Mouse (Mus musculus): ENCODE data around the gene Akap6.

The Akap6 gene

GRCm38 (mm10) chr12:52847020-52847419 lies 147.8 kb downstream of the Akap6 start:
- intact Hi-C loops (cut with DNase I), result no loop called here

GRCm38 (mm10) chr12:52847830-52848518 lies 148.8 kb downstream of the Akap6 start:
- intact Hi-C loops (cut with DNase I), result no loop called here

GRCm38 (mm10) chr12:52848519-52848855 lies 149.3 kb downstream of the Akap6 start:
- intact Hi-C loops (cut with DNase I), result no loop called here

GRCm38 (mm10) chr12:52849297-52849696 lies 150.1 kb downstream of the Akap6 start:
- intact Hi-C loops (cut with DNase I), result no loop called here

GRCm38 (mm10) chr12:52850332-52851036 lies 151.3 kb downstream of the Akap6 start:
- intact Hi-C loops (cut with DNase I), result no loop called here

- intact Hi-C loops (cut with DNase I), result no loop called here
Measured at GRCm38 (mm10) chr12:52851221-52851620, 152.0 kb downstream of the Akap6 start.

GRCm38 (mm10) chr12:52854236-52854679 lies 155.1 kb downstream of the Akap6 start:
- intact Hi-C loops (cut with DNase I), result no loop called here

- intact Hi-C loops (cut with DNase I), result no loop called here
Measured at GRCm38 (mm10) chr12:52856104-52856503, 156.9 kb downstream of the Akap6 start.

- intact Hi-C loops (cut with DNase I), result no loop called here
Measured at GRCm38 (mm10) chr12:52857306-52857705, 158.1 kb downstream of the Akap6 start.

- intact Hi-C loops (cut with DNase I), result no loop called here
Measured at GRCm38 (mm10) chr12:52861922-52862321, 162.7 kb downstream of the Akap6 start.

GRCm38 (mm10) chr12:52868000-52868624 lies 168.9 kb downstream of the Akap6 start:
- intact Hi-C loops (cut with DNase I), result no loop called here

- intact Hi-C loops (cut with DNase I), result no loop called here
Measured at GRCm38 (mm10) chr12:52871604-52872003, 172.4 kb downstream of the Akap6 start.

- intact Hi-C loops (cut with DNase I), result no loop called here
Measured at GRCm38 (mm10) chr12:52874332-52874923, 175.2 kb downstream of the Akap6 start.

- intact Hi-C loops (cut with DNase I), result no loop called here
Measured at GRCm38 (mm10) chr12:52876065-52876464, 176.9 kb downstream of the Akap6 start.

GRCm38 (mm10) chr12:52876978-52877769 lies 178.0 kb downstream of the Akap6 start:
- intact Hi-C loops (cut with DNase I), result no loop called here

GRCm38 (mm10) chr12:52879324-52879723 lies 180.1 kb downstream of the Akap6 start:
- intact Hi-C loops (cut with DNase I), result no loop called here

- intact Hi-C loops (cut with DNase I), result loop anchor here (10.0 kb wide), 2 partner anchors 258 to 878 kb away; no protein-coding TSS in a partner anchor
Measured at GRCm38 (mm10) chr12:52892519-52892918, 193.3 kb downstream of the Akap6 start.

- intact Hi-C loops (cut with DNase I), result loop anchor here (10.0 kb wide), 2 partner anchors 259 to 879 kb away; no protein-coding TSS in a partner anchor
Measured at GRCm38 (mm10) chr12:52893656-52894405, 194.6 kb downstream of the Akap6 start.

- intact Hi-C loops (cut with DNase I), result loop anchor here (10.0 kb wide), 2 partner anchors 261 to 881 kb away; no protein-coding TSS in a partner anchor
Measured at GRCm38 (mm10) chr12:52895672-52896460, 196.7 kb downstream of the Akap6 start.

All from adrenal gland (tissue).